Mouse (Mus musculus) layer of hippocampus, adult 9-11 months (tissue): Measurements from ENCODE around the gene Krt17.
A peak's percentile ranks its signal among the peaks of the same experiment; 100 is the strongest.
"Not testable (repeated sequence)": the region's sequence is repeated elsewhere in the genome, so short reads cannot be mapped to it uniquely, and the experiment has no call there.

Source experiments
- DNase-seq: peaks from one replicate; pipeline ENCODE4 v3.0.0; 2022

Krt17 gene

GRCm38 (mm10) chr11:100260514-100261234 lies at the start of gene Krt17:
Gene Krt17 (minus strand): TSS chr11:100261029.
- no peak for DNase-seq

- DNase-seq = not testable (repeated sequence)
These were observed 47.8 kb upstream of the Krt17 start for GRCm38 (mm10) chr11:100308672-100309071.

DNA sequence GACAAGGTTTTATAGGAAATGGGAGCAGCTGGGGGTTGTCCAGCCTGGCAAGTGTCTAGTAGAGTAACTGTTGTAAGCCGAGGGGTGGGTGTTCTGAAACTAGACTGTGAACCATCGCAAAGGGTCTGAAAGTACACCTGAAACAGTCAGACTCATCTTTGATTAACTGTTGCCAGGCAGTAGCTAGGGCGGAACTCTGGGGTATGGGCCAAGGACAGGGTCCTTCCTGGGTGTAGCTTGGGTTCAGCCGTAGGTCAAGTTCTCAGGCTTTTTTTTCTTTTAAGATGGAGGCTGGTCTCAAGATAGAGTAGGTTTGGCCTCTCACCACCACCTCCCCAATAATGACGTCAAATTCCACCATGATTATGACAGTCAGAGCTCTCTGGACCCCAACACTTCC lies 47.1 kb upstream of the Krt17 start:
- no peak for DNase-seq

GRCm38 (mm10) chr11:100301292-100301691 lies 40.5 kb upstream of the Krt17 start:
- DNase-seq = no peak

GRCm38 (mm10) chr11:100300293-100300692 lies 39.5 kb upstream of the Krt17 start:
- DNase-seq = no peak

- DNase-seq = peak; percentile 70
These were observed 37.6 kb upstream of the Krt17 start for GRCm38 (mm10) chr11:100298274-100299036.

GRCm38 (mm10) chr11:100297801-100298200 lies 37.0 kb upstream of the Krt17 start:
- no peak for DNase-seq

GRCm38 (mm10) chr11:100295308-100295707 lies 34.5 kb upstream of the Krt17 start:
- DNase-seq = peak; percentile 48

GRCm38 (mm10) chr11:100292884-100293283 lies 32.1 kb upstream of the Krt17 start:
- DNase-seq = no peak

DNA sequence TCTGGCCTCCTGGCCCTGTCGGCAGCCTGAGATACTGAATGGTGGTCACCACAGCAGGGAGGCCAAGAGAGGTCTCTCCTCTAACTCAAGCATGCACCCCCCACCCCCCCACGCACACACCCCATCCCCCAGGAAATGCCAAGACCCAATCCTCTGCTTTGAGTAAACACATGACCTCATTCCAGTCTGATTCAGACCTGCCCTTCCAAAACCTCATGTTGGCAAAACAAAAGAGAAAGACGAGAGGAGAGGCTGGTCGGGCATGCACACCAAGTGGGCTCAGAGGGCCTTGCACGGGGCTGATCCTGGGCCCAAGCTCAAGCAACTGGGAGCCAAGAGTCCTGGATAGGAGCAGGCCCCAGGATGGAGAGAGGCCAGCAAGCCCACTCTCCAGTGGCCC lies 29.4 kb upstream of the Krt17 start:
- no peak for DNase-seq

DNA sequence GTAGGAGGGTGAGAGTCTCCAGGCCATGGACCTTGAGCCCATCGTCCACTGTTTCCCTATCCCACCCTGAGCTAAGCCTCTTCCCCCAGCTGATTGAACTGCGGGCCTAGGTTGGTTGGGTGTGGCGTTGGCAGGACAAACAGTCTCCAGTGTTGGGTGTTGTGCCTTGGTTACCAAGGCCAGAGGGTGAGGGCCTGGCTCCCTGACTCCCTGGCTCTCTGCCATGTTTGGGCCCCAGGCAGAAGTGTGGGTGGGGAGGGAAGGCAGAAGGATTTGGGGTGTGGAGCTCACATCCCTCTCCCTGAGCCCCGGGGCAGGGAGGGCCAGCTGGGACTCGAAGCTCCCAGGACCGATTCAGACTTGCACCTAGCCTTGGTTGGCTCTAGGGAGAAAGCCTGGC lies 28.1 kb upstream of the Krt17 start:
- no peak for DNase-seq

DNA sequence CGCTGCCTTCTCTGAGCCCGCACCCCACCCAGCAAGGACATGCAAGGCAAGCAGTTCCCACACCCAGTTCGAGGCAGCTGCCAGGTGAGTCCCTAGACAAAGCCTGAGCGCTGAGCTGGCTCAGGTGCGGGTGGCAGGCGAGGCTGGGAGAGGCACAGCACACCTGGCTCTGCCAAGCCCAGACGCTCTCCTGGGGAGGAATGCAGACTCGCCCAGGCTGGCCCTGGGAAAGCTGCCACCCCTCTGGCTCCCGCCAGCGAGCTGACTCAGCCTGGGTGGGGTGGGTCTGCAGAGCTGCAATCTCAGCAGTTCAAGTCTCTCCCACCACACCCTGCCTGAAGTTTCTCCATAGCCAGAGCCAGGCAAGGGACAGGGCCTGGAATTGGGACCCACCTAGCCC lies 26.2 kb upstream of the Krt17 start:
- peak; percentile 25 for DNase-seq

DNA sequence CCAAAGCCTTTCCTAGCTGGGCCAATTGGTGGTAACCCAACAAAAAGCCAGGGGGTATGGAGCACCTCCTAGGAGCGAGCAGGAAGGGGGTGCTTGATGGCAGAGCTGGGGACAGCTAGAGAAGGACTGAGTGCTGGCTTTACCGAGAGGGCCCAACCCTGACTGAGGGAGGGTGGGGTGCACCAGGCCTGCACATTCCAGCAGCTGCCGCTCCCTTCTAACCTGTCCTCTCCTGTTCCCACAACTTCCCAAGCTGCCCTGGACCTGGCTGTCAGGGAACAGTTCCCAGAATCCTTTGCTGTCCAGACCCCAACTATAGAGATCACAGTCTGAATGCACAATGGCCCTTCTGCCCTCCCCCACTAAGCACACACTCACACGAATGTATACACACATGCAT lies 24.2 kb upstream of the Krt17 start:
- no peak for DNase-seq

DNA sequence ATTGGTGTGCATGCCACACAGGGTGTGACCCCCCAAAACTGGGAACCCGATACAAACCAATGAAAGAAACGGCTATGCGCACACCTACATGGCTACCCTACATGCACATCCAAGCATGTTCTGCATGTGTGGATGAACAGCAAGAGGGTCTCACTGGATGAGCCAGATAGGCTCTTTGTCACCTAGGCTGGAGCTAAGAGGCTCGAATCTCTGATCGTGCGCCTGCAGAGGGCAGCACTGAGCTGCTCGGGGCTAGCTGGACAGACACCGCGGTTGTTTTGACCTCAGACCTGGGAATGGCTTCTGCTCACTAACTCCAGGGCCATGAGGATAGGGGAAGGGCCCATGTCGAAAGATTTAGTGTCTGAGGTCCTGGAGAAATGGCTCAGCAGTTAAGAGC lies 21.7 kb upstream of the Krt17 start:
- peak; percentile 44 for DNase-seq

- peak; percentile 78 for DNase-seq
These were observed 21.0 kb upstream of the Krt17 start for GRCm38 (mm10) chr11:100281596-100282544.

- DNase-seq = no peak
These were observed 17.9 kb upstream of the Krt17 start for GRCm38 (mm10) chr11:100278759-100279158.

DNA sequence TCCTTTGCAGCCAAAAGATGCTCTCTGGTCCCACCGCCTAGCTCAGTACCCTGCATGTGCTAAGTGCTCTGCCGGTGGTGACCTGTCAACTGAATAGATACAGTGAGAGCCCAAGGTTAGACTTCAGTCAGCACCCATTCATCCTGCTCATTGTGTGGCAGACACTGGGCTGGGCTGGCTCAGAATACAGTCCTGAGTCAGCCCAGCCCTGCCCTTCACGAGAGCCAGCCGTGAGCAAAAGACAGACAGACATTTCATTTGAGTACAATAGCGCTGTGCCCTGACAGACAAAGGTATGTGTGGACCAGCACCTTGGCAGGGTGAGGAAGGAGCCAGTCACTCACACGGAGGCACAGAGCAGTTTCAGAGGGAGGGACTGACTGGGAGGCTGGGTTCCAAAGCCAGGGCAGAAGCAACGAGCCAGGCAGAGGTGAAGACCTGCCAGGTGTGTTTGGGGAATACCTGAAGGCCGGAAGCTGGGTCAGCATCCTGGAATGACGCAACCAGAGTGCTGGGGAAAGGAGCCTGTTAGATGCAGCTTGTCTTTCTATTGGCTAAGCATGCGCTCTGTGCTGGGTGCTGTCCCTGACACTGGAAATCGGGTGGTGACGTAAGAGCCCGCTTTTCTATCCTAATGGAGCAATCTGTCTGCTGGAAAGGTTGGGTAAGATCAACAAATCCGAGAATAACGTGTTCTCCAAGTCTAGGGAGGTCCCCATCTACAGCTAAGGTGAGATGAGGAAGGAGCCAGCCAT lies 17.1 kb upstream of the Krt17 start:
- DNase-seq = no peak

DNA sequence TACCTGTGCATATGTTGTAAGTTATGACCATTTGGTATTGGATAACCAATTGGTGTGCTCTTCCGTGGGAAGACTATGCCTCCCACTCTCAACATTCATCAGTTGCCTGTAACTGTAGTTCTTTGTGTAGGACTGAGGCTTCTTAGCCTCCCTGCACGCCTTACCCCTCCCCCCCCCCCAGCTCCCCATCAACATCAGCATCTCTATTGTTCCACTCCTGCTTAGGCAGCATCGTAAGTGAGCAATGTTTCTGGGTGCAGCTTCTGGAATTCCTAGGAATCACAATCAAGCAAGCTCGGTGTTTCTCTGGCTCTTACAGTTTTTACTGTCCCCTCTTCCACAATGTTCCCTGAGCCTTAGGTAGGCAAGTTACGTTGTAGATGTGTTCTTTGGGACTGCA lies 14.6 kb upstream of the Krt17 start:
- DNase-seq = no peak

GRCm38 (mm10) chr11:100274719-100275118 lies 13.9 kb upstream of the Krt17 start:
- DNase-seq = no peak

GRCm38 (mm10) chr11:100271878-100272277 lies 11.0 kb upstream of the Krt17 start:
- DNase-seq = no peak

DNA sequence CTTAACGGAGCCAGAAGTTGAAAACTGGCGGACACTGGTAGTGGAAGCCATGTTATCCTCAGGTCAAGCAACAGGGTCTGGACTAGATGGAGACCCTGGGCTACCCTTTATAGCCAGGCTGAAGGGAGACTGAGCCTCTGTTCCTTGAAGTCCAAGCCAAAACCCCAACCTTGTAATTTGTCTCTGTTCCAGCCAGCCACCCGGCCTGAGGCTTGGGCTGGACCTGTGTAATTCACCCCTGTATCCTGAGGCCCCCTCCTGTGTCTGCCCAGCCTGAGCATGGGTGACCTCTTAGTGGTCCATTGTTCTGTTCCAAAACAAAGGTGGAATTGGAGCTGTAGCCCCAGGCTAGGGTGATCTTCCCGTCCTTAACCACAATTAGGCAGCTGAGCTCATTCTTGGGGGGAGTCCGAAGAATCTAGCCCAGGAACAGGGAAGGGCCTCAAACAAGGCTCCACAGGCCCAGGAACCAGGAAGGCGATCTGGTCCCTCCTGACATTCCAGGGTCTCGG lies 9.0 kb upstream of the Krt17 start, which contains the start of gene Krt42:
TSS of gene Krt42 (minus strand) at position 51 of the 512 bp plus-strand sequence.
- DNase-seq = no peak
